Mouse (Mus musculus): ENCODE results near the gene Cacng1. TPM values are rescaled to one million over a fixed set of nuclear protein-coding genes. Genes with fewer than 3 reads are reported as not detected.

Gene Cacng1
- polyA plus RNA-seq, 1 experiment from 2014 or later: not detected

DNA sequence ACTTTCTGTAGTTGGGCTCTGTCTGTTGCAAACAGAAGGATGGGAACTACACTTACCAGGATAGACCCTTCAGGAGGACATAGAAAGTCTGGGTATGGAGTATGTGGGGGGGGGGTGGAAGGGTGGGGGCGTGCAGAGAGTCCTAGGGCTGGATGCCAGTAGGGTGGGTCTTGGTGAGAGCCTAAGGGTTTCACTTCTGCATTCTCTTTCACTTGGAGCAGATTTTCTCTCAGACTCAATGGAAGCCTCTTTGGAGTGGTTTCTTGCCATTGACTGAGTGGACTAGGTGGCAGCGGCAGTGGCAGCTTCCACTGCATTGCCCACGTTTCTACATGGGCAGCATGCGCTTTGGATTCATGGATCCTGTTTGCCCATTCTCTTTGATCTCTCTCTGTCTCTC is 16.4 kb downstream of the Cacng1 start:
- H3K27ac ChIP-seq (ENCODE audit: low read depth): no peak overlapping the region
- no peaks in the 10 kb centered on the region for H3K36me3 ChIP-seq (ENCODE audit: control insufficient read depth, insufficient read depth, low read length)
- no peaks in the 10 kb centered on the region for H3K4me1 ChIP-seq (replicated peaks; ENCODE audit: control insufficient read depth, insufficient read depth, low read length)
- WGBS: 95% methylated on average over 4 of the region's 4 CpGs
- ATAC-seq (replicated peaks; ENCODE audit: low FRiP score, low TSS enrichment, low read depth): no peak
- no peak overlapping the region for H3K4me3 ChIP-seq (ENCODE audit: low read depth, low read length)
- DNase-seq (ENCODE audit: low spot score): no peak
- no peaks in the 10 kb centered on the region for H3K27me3 ChIP-seq (replicated peaks; ENCODE audit: control insufficient read depth, insufficient read depth, low read length)
- H3K9ac ChIP-seq (ENCODE audit: low read length): no peak overlapping the region
- H3K9me3 ChIP-seq (ENCODE audit: control insufficient read depth, low read length): no peaks in the 10 kb centered on the region
- H3K4me2 ChIP-seq (ENCODE audit: low read length): no peak overlapping the region

DNA sequence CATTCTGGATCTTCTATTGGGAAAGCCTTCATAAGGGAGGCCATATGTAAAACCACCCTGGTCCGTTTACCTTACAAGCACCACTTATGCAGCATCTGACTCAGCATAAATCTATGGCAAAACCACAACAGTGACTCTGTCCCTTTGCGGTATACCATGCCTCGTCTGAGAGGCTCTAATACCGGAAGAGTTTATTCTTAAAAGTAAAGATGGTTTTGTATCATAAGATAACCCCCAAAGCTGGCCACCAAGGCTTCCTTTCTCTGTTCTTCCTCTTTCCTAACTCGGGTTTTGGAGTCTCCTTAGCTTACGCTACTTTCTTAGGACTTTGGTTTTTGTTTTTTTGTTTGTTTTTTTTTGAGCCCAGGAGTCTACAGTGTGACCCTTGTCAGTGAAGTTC is 23.0 kb downstream of the Cacng1 start:
- Histone ChIP-seq H3K27me3 (replicated peaks; ENCODE audit: control insufficient read depth, insufficient read depth, low read length) (no peaks in the 10 kb centered on the region), H3K4me2 (ENCODE audit: low read length) (no peak overlapping the region), H3K36me3 (ENCODE audit: control insufficient read depth, insufficient read depth, low read length) (peaks cover 4% of the 10 kb centered on the region; the same call in 1 of the 2 replicates), H3K27ac (ENCODE audit: low read depth) (no peak overlapping the region), H3K4me1 (replicated peaks; ENCODE audit: control insufficient read depth, insufficient read depth, low read length) (no peaks in the 10 kb centered on the region; the same call in 1 of the 2 replicates), H3K9me3 (ENCODE audit: control insufficient read depth, low read length) (no peaks in the 10 kb centered on the region), H3K9ac (ENCODE audit: low read length) (no peak overlapping the region), H3K4me3 (ENCODE audit: low read depth, low read length) (no peak overlapping the region)
- DNase-seq (ENCODE audit: low spot score) (no peak), ATAC-seq (replicated peaks; ENCODE audit: low FRiP score, low TSS enrichment, low read depth) (no peak)
- WGBS: 83% methylated on average over 6 of the region's 6 CpGs

DNA sequence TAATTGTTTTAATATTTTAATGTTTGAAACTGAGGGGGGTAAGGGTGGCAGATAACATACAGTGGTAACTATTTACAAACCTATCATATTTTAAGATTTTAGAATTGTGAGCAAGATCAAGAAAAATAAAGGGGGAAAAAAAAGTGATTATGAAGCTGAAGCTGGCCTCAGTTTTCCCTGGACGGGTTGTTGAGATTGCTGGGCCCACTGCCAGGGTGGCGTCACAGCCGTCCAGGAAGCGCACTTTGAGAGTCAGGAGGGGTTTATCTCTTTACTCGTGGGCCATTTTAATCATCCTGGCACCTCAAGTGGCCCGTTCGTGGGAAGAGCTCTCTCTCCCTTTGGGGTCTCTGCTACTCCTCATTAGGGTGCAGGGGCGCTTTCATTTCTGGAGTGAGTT is 24.8 kb downstream of the Cacng1 start:
- peaks cover 16% of the 10 kb centered on the region for H3K36me3 ChIP-seq (ENCODE audit: control insufficient read depth, insufficient read depth, low read length)
- 59% methylated on average over 8 of the region's 8 CpGs for WGBS
- H3K4me3 ChIP-seq (ENCODE audit: low read depth, low read length): no peak overlapping the region
- ATAC-seq (replicated peaks; ENCODE audit: low FRiP score, low TSS enrichment, low read depth) (no peak), DNase-seq (ENCODE audit: low spot score) (no peak)
- H3K27ac ChIP-seq (ENCODE audit: low read depth): no peak overlapping the region
- no peaks in the 10 kb centered on the region; the same call in 1 of the 2 replicates for H3K4me1 ChIP-seq (replicated peaks; ENCODE audit: control insufficient read depth, insufficient read depth, low read length)
- no peak overlapping the region for H3K9ac ChIP-seq (ENCODE audit: low read length)
- H3K9me3 ChIP-seq (ENCODE audit: control insufficient read depth, low read length): no peaks in the 10 kb centered on the region
- no peaks in the 10 kb centered on the region for H3K27me3 ChIP-seq (replicated peaks; ENCODE audit: control insufficient read depth, insufficient read depth, low read length)
- H3K4me2 ChIP-seq (ENCODE audit: low read length): no peak overlapping the region

- H3K4me3 ChIP-seq (ENCODE audit: low read depth, low read length): no peak overlapping the region
- no peak overlapping the region for H3K27ac ChIP-seq (ENCODE audit: low read depth)
- H3K36me3 ChIP-seq (ENCODE audit: control insufficient read depth, insufficient read depth, low read length): peaks cover 36% of the 10 kb centered on the region
- DNase-seq (ENCODE audit: low spot score) (no peak), ATAC-seq (replicated peaks; ENCODE audit: low FRiP score, low TSS enrichment, low read depth) (no peak)
- no peak overlapping the region for H3K9ac ChIP-seq (ENCODE audit: low read length)
- no peaks in the 10 kb centered on the region for H3K27me3 ChIP-seq (replicated peaks; ENCODE audit: control insufficient read depth, insufficient read depth, low read length)
- 96% methylated on average over 10 of the region's 10 CpGs for WGBS
- no peaks in the 10 kb centered on the region; the same call in 1 of the 2 replicates for H3K4me1 ChIP-seq (replicated peaks; ENCODE audit: control insufficient read depth, insufficient read depth, low read length)
- H3K9me3 ChIP-seq (ENCODE audit: control insufficient read depth, low read length): no peaks in the 10 kb centered on the region
- H3K4me2 ChIP-seq (ENCODE audit: low read length): no peak overlapping the region
Measured at GRCm38 (mm10) chr11:107688480-107688879, 27.8 kb downstream of the Cacng1 start.

DNA sequence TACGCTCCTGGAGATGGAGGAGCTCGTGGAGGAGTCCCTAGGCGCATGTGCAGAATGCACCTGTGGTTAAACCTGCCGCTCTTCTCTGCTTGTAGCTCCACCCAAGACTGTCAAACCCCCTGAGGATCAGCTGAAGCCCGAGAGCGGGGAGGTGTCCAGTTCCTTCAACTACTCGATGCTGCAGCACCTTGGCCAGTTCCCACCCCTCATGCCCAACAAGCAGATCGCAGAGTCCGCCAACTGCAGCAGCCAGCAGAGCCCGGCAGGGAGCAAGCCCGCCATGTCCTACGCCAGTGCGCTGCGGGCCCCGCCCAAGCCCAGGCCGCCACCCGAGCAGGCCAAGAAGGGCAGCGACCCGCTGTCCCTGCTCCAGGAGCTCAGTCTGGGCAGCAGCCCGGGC is 30.0 kb downstream of the Cacng1 start:
- Histone ChIP-seq H3K4me1 (replicated peaks; ENCODE audit: control insufficient read depth, insufficient read depth, low read length) (no peaks in the 10 kb centered on the region), H3K9me3 (ENCODE audit: control insufficient read depth, low read length) (no peaks in the 10 kb centered on the region), H3K27me3 (replicated peaks; ENCODE audit: control insufficient read depth, insufficient read depth, low read length) (no peaks in the 10 kb centered on the region), H3K36me3 (ENCODE audit: control insufficient read depth, insufficient read depth, low read length) (peaks cover 45% of the 10 kb centered on the region), H3K27ac (ENCODE audit: low read depth) (no peak overlapping the region), H3K4me3 (ENCODE audit: low read depth, low read length) (no peak overlapping the region), H3K4me2 (ENCODE audit: low read length) (no peak overlapping the region), H3K9ac (ENCODE audit: low read length) (no peak overlapping the region)
- DNase-seq (ENCODE audit: low spot score) (no peak), ATAC-seq (replicated peaks; ENCODE audit: low FRiP score, low TSS enrichment, low read depth) (no peak)
- 83% methylated on average over 20 of the region's 20 CpGs for WGBS

DNA sequence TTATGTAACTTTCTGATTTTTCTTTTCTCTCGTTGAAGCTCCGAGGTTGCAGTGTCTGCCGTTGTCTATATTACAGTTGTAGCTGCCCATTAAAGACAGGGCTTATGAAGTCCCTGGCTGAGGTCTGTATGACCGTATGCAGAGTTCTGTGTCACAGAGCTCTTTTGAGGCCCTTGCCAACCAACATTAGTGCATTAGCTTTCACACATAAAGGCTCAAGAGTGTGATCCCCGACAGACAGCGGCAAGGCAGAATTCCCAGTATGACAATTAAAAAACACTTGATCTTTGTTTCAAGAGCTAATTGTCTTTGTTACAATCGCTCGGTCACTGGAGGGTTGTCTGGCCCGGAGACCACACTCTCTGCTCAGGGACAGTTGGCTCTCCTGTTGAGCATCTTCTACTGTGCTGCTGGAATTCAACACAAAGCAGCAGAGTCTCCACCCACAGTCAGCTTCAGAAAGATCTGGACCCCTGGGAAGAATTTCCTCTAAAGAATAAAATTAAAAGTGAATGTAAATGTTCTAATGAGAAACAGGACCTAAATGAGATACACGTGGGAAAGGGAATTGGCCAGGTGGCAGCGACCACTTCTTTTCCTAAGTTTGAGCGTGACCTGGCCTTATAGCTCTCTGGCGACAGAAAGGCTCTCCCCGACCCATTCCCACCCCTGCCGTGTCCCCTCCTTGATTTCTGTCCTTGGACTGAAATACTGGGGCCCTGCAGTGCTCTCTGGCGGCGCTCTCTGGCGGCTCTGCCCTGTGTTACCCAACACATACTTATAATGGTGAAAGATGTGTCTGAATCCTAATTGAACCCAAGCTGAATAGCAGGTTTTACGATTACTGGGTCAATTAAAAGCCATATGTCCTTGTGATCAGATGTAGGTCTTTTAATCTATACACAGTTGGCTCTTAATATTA is 32.5 kb downstream of the Cacng1 start:
- DNase-seq (ENCODE audit: low spot score) (no peak), ATAC-seq (replicated peaks; ENCODE audit: low FRiP score, low TSS enrichment, low read depth) (no peak)
- Histone ChIP-seq H3K9ac (ENCODE audit: low read length) (no peak overlapping the region), H3K36me3 (ENCODE audit: control insufficient read depth, insufficient read depth, low read length) (peaks cover 48% of the 10 kb centered on the region), H3K4me3 (ENCODE audit: low read depth, low read length) (no peak overlapping the region), H3K9me3 (ENCODE audit: control insufficient read depth, low read length) (no peaks in the 10 kb centered on the region), H3K27me3 (replicated peaks; ENCODE audit: control insufficient read depth, insufficient read depth, low read length) (no peaks in the 10 kb centered on the region), H3K4me2 (ENCODE audit: low read length) (no peak overlapping the region), H3K4me1 (replicated peaks; ENCODE audit: control insufficient read depth, insufficient read depth, low read length) (no peaks in the 10 kb centered on the region), H3K27ac (ENCODE audit: low read depth) (no peak overlapping the region)
- WGBS: 82% methylated on average over 19 of the region's 19 CpGs

- H3K4me1 ChIP-seq (replicated peaks; ENCODE audit: control insufficient read depth, insufficient read depth, low read length): no peaks in the 10 kb centered on the region
- H3K9ac ChIP-seq (ENCODE audit: low read length): no peak overlapping the region
- ATAC-seq (replicated peaks; ENCODE audit: low FRiP score, low TSS enrichment, low read depth) (no peak), DNase-seq (ENCODE audit: low spot score) (no peak)
- H3K27me3 ChIP-seq (replicated peaks; ENCODE audit: control insufficient read depth, insufficient read depth, low read length): no peaks in the 10 kb centered on the region
- H3K27ac ChIP-seq (ENCODE audit: low read depth): no peak overlapping the region
- peaks cover 39% of the 10 kb centered on the region for H3K36me3 ChIP-seq (ENCODE audit: control insufficient read depth, insufficient read depth, low read length)
- 84% methylated on average over 9 of the region's 9 CpGs for WGBS
- no peak overlapping the region for H3K4me2 ChIP-seq (ENCODE audit: low read length)
- no peak overlapping the region for H3K4me3 ChIP-seq (ENCODE audit: low read depth, low read length)
- H3K9me3 ChIP-seq (ENCODE audit: control insufficient read depth, low read length): no peaks in the 10 kb centered on the region
Measured at GRCm38 (mm10) chr11:107682694-107683355, 33.5 kb downstream of the Cacng1 start.

DNA sequence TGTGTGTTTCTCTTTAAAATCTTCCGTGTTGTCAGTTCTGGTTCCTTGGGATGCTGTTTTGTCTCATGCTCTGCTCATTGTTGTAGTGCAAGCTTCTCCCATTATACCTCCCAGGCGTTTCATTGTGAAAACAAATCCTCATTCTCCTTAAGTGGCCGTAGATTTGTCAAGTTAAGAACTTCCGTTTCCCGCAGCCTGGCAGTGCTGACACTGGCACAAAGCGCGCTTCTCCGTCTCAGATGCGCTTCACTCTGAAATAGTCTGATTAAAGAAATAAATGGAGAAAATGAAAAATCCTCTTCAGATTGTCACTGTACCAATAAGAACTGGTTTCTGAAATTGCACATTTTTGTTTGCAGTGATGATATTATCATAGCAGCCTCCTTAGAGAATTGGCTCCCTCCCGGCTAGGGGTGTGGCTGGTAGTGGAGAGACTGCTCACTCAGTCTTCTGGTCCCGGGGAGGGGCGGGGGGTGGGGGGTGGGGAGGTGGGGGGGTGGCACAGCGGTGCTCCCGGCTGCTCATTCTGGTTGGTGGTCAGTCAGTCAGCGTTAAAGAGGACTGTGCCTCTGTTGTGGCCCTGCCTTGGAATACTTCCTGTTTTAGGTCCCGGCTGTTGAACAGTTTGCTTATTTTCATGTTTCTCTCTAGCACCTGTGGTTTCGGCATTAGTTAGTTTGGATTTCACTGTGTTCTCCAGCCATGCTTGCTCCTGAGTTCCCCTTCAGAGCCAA is 39.9 kb downstream of the Cacng1 start:
- Histone ChIP-seq H3K4me1 (replicated peaks; ENCODE audit: control insufficient read depth, insufficient read depth, low read length) (no peaks in the 10 kb centered on the region; the same call in 1 of the 2 replicates), H3K27me3 (replicated peaks; ENCODE audit: control insufficient read depth, insufficient read depth, low read length) (no peaks in the 10 kb centered on the region), H3K9ac (ENCODE audit: low read length) (no peak overlapping the region), H3K9me3 (ENCODE audit: control insufficient read depth, low read length) (no peaks in the 10 kb centered on the region), H3K36me3 (ENCODE audit: control insufficient read depth, insufficient read depth, low read length) (peaks cover 37% of the 10 kb centered on the region), H3K27ac (ENCODE audit: low read depth) (no peak overlapping the region), H3K4me2 (ENCODE audit: low read length) (no peak overlapping the region), H3K4me3 (ENCODE audit: low read depth, low read length) (no peak overlapping the region)
- ATAC-seq (replicated peaks; ENCODE audit: low FRiP score, low TSS enrichment, low read depth) (no peak), DNase-seq (ENCODE audit: low spot score) (no peak)
- 45% methylated on average over 17 of the region's 17 CpGs for WGBS

Data from intestine, embryonic 14.5 days (tissue).